Mouse (Mus musculus): ENCODE measurements around the gene Ass1. TPM values are rescaled to one million over a fixed set of nuclear protein-coding genes. Genes with fewer than 3 reads are reported as not detected.

Gene Ass1
- polyA plus RNA-seq, 1 experiment from 2014 or later = 153 TPM

DNA sequence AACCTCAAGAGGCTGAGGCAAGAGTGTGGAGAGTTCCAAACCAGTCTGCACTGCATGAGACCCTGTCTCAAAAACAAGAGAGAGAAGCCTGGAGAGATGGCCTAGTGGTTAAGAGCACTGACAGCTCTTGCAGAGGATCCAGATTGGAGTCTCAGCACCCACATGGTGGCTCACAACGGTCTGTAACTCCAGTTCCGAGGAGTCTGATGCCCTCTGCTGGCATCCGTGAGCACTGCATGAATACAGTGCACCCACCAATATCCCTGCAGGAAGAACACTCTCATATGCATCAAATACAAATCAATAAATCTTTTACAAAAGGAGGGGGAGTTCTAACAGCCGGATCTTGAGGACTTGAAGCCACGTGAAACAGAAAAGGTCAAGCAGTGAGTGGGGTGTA is 84.6 kb downstream of the Ass1 start:
- Histone ChIP-seq H3K36me3 (no peaks in the 10 kb centered on the region), H3K9me3 (no peaks in the 10 kb centered on the region), H3K9ac (no peak overlapping the region), H3K4me2 (no peak overlapping the region), H3K27ac (no peak overlapping the region), H3K27me3 (replicated peaks) (no peaks in the 10 kb centered on the region), H3K4me1 (no peaks in the 10 kb centered on the region), H3K4me3 (replicated peaks) (no peak overlapping the region)
- WGBS = 73% methylated on average over 5 of the region's 5 CpGs
- no peak for ATAC-seq (ENCODE audit: insufficient read depth, low FRiP score, low read depth)

Other genes starting within 250 kb of the Ass1 start
- gene Ncs1, start 224.4 kb upstream of the Ass1 start, polyA plus RNA-seq (2015; fragmentation: Nextera tagmentation; extraction: Ambion mirVana) = 22.3 and 24.3 TPM in 2 replicates
- 3.4 and 4.1 TPM in 2 replicates for gene Hmcn2, start 155.8 kb upstream of the Ass1 start, polyA plus RNA-seq (2015; fragmentation: Nextera tagmentation; extraction: Ambion mirVana)
- gene Fubp3, start 102.4 kb downstream of the Ass1 start, polyA plus RNA-seq (2015; fragmentation: Nextera tagmentation; extraction: Ambion mirVana) = 79.3 and 82.7 TPM in 2 replicates
- not detected in 2 replicates for gene Prdm12, start 169.8 kb downstream of the Ass1 start, polyA plus RNA-seq (2015; fragmentation: Nextera tagmentation; extraction: Ambion mirVana)
- gene Exosc2, start 200.5 kb downstream of the Ass1 start, polyA plus RNA-seq (2015; fragmentation: Nextera tagmentation; extraction: Ambion mirVana) = 59.9 and 60.5 TPM in 2 replicates
- 30.2 and 34.5 TPM in 2 replicates for gene Abl1, start 218.2 kb downstream of the Ass1 start, polyA plus RNA-seq (2015; fragmentation: Nextera tagmentation; extraction: Ambion mirVana)